Mouse (Mus musculus) gastrocnemius, postnatal 36 days (tissue): ENCODE measurements around the gene Rpa3. TPM values are rescaled to one million over a fixed set of nuclear protein-coding genes. Genes with fewer than 3 reads are reported as not detected.

Source experiments
- DNase-seq, 2 experiments: peaks; one replicate each; pipeline ENCODE4 v3.0.0; 2022
- intact Hi-C: fragments of 180-260 bp; cut with DNase I; formaldehyde crosslinking; loops from one replicate; pipeline ENCODE4 v1.15.1; 2025
- long read RNA-seq, 2 experiments: library from polyadenylated mRNA; stranded (forward); transcript quantifications; one replicate each; pipeline ENCODE4 v2.0.0; 2021
- total RNA-seq, 2 experiments: library from RNA; stranded (reverse); gene quantifications; 2 replicates each; pipeline ENCODE4 v1.2.3; 2021

Gene Rpa3
- total RNA-seq, result 1 to 10 TPM; 7.1 to 10.0 TPM
- long read RNA-seq, experiment 1, transcript Rpa3-201 (4 exons, 670 nt), result major isoform, 25 of 26 reads
- long read RNA-seq, experiment 1, partial matches to known transcripts, result 0 of 26 reads
- long read RNA-seq, experiment 1, other reads (novel, unspliced or antisense), result 0 of 26 reads
- long read RNA-seq, experiment 2, transcript Rpa3-201 (4 exons, 670 nt), result major isoform, 35 of 39 reads
- long read RNA-seq, experiment 2, partial matches to known transcripts, result 1 of 39 reads
- long read RNA-seq, experiment 2, other reads (novel, unspliced or antisense), result 3 of 39 reads

DNA sequence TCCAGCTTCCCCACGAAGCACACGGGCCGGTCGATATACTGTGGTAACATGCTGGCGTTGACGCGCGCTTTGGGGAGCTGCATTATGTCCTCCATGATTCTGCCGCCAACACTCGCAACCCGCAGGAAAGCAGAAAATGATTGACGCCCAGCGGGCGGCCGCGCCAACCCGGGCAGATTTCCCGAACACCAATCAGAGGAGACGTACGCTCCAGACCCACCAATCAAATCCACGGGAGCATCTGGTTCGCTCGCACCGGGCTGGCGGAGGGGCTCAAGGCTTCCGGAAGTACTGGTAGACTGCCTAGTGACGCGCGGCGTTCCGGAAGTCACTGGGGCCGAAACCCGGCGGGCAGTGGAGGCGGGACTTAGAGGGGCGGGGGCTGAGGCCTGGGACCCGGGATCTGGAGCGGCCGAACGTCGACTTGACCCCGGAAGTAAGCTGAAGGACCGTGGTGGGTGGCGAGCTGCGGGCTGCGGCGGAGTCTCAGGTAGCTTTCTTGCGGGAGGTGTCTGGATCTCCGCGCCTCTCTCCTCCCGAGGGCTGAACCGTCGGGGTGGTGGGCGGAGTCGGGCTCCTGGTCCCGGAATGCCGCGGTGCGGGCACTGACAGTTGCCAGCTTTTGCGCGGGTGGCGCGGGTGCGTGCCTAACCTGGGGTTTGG, at the start of gene Rpa3, which contains the start of the genes Umad1 and Gm45062:
Gene Rpa3 (minus strand): TSS at position 170 of the 663 bp plus-strand sequence.
Gene Umad1 (plus strand): TSS at position 285 of the 663 bp plus-strand sequence.
Gene Gm45062 (plus strand): TSS at position 447 of the 663 bp plus-strand sequence.
- intact Hi-C loops, result loop anchor here (5.0 kb wide), 1 partner anchor 52 kb away; the partner anchor contains the start of gene Mios

DNA sequence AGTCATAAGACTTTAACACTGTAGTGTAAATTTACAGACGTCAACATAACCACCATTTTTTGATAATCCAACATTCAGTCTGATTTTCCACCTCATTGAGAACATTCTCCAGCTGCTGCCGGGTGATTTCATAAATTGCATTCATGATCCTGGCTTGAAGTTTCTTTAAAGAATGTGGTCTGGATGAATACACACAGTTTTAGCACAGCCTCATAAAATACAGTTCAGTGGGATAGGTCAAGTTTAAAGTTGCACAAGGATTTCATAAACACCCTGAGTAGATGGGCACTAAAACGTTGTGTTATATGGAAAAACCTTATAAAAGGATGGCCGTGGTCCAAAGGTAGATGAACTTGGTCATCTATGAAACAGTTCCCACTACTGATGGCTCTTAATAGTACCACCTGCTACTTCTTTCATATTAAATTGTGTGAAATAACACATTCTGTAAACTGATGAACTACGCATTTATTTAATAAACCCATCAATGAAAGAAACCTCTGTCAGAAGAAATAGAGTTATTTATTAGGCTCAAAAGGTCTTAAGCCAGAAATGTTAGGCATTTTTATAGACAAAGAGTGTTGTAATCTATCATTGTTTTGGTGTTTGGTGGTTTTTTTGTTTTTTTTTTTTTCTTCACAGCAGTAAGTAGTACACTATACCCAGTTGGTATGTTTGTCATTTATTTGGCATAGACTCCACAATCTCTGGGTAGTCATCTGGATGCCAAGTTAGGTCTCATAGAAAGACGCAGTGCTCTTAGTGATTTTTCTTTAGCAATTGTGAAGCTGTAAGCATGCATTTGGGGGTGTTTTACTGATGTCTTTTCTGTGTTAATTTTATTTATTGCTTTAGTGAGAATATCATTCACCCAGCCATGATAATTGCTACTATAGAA, 49.2 kb upstream of the Rpa3 start:
- DNase-seq, result no peak
- intact Hi-C loops, result no loop called here

More for the DNA sequence above, at the start of gene Rpa3, which contains the start of the genes Umad1 and Gm45062:
- peak; percentile 93 to 98 for DNase-seq

DNA sequence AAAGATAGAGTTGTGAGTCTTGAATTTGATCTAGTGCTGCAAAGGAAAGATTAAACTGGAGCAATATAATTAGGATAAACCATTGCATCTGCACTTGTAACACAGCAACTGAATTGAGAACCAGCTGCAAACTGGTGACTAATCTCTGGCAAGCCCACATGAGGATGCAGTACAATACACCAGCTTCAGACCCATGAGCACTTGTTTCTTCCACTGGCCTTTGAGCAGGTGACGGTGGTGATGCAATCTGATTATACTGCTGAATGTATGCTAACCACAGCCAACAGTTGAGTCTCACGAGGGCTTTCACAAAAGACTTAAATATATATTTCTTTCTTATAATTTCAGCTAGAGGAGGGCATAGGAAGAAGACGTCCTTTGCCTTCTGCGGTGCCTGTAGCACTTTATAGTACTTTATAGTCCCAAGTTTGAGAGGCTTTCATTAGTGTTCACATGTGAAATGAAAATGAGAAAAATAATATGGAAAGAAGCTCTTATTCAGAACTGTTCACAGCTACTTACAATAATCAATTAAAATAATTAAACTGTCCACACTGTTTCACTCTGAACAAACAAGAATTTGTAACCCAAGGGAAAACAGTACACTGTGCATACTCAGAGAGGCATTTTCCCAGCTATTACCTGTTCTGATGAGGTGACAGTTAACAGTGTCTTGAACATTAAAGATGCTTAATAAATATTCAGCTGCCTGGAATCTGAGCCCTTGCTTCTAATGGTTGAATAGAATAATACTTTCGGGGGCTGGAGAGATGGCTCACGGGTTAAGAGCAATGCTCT, 40.3 kb upstream of the Rpa3 start:
- no peak for DNase-seq
- intact Hi-C loops, result no loop called here

DNA sequence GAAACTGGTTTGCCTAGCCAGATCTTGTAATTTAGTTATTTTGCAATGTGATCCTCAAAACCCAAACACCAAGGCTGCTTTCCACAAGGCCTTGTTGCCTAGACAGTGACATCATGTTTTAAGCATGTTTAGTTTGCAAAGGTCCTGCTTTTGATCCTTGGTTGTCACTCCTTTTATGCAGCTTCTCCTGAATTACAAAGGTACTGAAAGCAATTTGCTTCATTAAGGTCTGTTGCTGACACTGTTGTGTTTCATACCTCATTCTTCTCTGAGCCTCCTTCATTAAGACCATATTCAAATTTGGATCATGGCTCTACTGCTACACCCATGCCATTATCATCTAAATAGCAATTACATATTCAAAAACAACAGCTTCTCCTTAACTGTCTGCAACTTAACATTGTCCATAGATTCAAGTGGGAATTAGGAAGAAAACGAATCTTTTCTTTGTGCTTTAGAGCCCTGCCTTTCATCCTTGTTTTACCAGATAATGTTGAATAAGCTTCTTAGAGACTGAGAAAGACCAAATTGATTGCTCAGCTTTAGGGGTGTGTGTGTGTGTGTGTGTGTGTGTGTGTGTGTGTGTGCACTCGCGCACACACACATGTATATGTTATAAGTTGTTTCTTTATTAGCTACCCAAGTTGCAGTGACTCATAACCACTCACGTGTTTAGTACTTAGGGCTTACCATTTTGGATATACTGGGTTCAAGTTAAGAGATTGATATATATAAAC, 35.2 kb upstream of the Rpa3 start:
- no peak for DNase-seq
- intact Hi-C loops, result loop anchor here (5.0 kb wide), 1 partner anchor 428 kb away; no protein-coding TSS in a partner anchor

DNA sequence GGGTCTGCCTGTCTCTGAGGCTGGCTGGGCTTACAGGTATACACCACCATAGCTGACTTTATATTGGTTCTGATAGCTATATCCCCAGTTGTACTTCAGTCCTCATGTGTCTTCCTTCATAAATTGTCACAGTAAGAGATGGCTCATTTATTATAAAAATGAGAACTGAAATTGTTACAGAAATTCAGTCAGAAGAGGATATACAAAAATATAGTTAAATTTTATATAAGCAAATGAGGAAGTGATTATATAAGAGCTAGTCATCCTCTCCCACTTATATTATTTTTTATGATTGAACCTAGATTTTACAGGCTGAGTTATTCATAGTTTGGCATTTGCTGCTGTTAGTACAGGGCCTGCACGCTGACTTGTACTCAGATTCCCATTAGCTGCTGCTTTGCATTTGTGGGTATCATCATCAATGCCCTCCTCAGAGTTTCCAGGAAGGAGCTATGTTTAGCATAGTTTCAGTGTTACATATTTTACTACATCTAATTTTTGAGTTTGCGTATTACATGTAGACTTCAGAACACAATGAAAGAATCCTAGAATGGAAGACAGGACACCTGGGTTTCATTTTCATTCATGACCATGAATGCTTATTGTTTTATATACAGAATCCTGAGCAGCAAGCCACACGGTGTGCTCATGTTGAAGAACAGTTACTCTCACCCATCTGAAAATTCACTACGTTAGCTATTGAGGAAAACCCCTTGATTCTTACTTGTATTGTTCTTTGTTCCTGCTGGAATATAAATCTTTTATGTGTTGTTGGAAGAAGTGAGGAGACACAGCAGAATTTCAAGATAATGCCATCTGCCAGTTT, 30.0 kb upstream of the Rpa3 start:
- intact Hi-C loops, result no loop called here
- DNase-seq, result no peak

DNA sequence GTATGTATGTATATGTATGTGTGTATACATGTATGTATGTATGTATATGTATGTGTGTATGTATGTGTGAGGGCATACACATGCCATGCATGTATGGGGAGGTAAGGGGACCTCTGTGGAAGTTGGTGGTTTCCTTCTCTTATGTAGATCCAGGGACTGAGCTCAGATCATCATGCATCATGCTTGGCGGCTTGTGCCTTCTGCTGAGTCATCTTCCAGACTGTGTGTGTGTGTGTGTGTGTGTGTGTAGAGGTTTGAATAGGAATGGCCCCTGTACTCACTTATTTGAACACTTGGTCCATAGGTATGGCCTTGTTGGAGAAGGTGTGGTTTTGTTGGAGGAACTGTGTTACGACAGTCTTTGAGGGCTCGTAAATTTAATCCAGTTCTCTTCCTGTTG, 27.2 kb upstream of the Rpa3 start:
- DNase-seq, result no peak
- intact Hi-C loops, result no loop called here

DNA sequence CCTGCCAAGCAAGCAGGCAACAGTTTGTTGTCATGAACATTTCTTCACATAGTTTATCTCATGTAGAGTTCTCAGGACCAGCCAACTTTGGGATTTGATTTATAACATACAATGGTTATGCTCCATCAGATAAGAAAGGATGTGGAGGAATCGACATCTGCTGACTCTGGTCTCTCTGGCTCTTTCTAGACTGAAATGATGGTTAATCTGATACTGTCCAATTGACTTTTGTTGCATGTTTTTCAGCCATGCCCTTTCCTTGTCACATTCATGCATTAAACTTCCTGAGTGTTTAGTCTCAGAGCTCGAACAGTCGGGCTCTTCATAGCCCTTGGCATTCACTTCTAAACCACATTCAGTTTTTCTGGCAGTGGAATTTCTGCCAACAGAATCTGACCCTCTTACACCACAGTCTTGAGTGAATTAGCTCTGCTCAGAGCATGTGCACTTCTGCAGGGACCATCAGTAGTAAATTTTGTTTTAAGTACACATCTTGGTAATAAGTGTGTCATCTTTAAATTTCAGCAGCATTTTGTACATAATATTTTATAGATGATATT, 26.5 kb upstream of the Rpa3 start:
- intact Hi-C loops, result no loop called here
- DNase-seq, result no peak

DNA sequence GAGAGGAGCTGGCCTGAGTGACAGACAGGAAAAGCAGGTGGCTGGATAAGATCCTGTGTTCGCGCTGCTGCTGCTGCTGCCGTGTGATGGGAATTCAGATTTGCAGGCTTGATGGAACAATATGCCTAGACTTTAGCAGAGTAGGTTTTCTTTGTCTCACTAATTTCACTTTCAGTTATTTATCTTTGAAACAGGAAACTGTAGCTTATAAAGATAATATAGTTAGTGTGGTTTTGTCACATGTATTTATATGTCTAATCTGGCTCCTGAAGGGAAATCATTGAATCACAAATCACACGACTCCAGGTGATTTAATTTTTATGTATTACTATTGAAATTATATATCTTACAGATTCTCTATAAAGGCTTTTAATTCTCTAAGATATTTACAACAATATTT, 24.3 kb upstream of the Rpa3 start:
- intact Hi-C loops, result no loop called here
- DNase-seq, result no peak

DNA sequence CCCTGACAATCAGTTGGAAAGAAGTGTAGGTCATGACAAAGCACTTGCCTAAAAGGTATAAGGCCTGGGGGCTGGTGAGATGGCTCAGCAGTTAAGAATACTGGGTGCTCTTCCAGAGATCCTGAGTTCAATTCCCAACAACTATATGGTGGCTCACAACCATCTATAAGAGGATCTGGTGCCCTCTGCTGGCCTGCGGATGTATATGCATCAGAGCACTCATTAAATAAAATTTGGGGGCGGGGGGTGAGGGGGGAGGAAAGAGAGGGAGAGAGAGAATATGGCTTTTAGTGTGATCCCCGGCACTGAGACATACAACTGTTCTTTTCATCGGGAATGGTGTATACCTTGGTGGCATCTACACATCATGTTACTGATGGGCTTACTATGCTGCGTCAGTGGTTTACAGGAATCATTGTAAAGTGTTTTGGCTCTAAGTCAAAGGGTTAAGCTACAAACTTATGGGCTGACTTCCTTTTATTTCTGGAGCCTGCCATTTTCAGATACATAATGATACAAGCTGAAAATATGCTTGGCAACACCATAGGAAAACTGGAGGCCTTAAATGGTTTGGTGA, 19.5 kb upstream of the Rpa3 start:
- DNase-seq, result no peak
- intact Hi-C loops, result loop anchor here (10.0 kb wide), 1 partner anchor 226 kb away; the partner anchor contains the start of gene Glcci1

DNA sequence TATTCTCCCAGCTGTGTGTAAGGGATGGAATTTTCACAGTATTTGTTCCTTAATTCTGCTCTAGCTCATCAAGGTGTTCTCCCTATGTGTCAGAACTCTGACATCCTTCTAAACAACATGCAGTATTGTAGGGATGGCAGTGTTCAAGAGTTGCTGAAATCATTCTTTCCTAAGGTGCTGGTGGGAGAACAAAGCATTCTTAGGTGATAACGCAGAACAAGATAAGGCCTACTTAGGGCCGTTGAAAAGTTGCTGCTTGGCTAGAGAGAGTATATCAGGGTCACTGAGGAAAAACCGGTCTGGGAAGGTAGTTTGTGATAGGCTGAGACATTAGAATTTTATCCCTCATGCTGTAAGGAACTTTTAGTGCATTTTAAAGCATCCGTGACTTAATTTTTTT, 17.5 kb upstream of the Rpa3 start:
- no peak for DNase-seq
- intact Hi-C loops, result loop anchor here (10.0 kb wide), 1 partner anchor 228 kb away; the partner anchor contains the start of gene Glcci1

DNA sequence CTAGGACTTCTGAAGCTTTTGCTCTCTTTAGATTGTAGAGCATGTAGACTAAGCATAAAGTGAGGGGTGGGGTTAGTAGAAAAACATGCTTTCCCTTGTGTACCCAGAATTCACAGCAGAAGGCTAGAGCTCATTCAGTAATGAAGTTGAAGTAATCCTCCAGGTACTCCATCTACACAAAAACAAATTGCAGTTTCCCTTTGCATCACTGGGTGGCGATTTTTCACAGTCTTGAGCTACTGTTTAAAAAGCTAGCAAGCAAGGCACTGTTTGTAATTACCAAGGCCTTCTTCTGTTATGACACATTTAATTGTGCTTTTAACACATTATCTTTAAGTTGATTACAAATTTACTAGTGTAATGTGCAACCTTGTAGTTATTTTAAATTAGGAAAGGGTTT, 16.1 kb upstream of the Rpa3 start:
- intact Hi-C loops, result loop anchor here (10.0 kb wide), 1 partner anchor 230 kb away; the partner anchor contains the start of gene Glcci1
- DNase-seq, result peak in 1 of 2 experiments; percentile 43

DNA sequence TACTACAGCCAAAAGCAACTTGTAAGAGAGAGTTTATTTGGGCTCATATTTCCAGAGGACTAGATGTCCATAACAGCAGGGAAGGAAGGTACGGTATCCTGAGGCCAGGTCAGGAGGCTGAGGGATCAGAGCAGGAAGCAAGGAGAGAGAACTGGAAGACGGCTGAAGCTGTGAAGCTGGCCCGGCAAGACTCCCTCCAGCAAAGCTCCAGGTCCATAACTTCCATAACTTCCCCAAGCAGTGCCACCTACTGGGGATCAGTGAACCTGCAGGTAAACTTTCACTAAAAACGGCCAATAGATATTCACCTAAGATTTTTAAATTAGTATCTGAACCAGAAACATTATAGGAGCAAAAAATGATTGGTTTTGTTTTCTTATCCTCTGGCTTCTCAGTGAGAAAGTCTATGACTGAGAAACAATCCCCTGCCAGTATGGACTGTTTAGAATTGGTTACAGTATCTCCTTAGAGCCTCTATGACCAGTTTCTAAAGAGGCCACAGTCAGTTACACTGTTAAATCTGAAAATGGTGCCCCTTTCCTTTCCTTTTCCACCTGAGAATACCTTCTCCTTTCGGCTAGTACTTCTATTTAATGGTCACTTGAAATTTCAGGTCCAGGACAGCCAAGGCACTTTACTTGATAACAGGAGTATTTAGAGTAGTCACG, 15.5 kb upstream of the Rpa3 start:
- intact Hi-C loops, result loop anchor here (5.0 to 10.0 kb wide), 2 partner anchors 230 to 463 kb away; partner anchors contain the start of gene Glcci1
- peak; percentile 17 for DNase-seq

DNA sequence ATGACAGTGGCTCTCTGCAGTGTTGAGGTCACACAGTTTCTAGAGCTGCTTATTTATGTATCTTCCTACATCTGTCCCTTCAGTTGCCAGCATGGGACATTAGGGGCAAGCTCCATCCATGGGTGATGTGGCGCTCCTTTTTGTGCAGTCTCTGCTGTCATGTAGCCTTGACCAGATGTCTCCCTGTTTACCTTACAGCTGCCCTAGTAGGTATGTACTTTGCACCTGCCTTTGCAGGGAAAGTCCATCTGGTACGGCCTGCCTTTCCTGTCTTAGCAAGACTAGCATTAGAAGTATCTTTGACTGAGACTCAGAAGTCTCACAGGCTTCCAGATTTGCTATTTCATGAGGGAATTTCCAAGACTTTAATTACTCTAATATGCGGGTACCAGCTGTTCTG, 12.1 kb upstream of the Rpa3 start:
- intact Hi-C loops, result loop anchor here (5.0 to 10.0 kb wide), 2 partner anchors 234 to 466 kb away; partner anchors contain the start of gene Glcci1
- DNase-seq, result no peak

DNA sequence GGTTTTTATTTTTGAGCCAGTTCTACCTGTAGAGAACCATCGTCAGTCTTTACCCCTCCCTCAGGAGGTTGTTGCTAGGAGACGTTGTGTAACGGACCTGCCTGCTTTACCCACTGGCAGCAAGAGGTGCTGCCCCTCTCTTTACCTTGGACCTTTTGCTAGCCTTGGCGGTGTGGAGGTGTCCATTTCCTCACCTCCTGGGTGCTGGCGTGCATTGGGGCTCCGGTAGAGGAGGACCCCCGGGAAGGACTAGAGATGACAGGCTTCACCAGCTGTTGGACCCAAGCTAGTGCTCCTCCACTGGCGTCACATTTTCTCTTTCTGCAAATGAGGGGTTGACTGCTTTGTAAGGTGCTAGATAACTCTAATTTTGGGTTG, 683 bp upstream of the Rpa3 start:
- intact Hi-C loops, result loop anchor here (5.0 kb wide), 1 partner anchor 52 kb away; the partner anchor contains the start of gene Mios
- DNase-seq, result peak in 1 of 2 experiments; percentile 4

DNA sequence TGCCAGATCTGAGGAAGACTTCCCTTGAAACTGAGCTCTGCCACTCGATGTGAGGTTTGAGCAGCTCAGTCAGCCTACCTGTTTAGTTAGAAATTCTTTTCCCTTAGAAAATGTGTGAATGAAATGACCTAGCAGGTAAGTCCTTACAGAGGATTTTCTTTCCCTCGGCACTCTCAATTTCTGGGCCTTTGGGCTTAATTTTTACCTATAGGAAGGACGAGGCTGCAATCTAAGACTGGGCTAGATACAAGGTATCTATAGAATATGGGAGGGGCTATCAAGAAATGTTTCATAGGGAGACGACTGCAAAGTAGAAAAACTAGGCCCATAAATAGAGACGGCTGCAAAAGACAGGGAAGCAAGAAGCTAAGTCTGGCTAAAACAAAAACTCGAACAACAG, 657 bp downstream of the Rpa3 start:
- DNase-seq, result no peak
- intact Hi-C loops, result loop anchor here (5.0 kb wide), 1 partner anchor 51 kb away; the partner anchor contains the start of gene Mios

DNA sequence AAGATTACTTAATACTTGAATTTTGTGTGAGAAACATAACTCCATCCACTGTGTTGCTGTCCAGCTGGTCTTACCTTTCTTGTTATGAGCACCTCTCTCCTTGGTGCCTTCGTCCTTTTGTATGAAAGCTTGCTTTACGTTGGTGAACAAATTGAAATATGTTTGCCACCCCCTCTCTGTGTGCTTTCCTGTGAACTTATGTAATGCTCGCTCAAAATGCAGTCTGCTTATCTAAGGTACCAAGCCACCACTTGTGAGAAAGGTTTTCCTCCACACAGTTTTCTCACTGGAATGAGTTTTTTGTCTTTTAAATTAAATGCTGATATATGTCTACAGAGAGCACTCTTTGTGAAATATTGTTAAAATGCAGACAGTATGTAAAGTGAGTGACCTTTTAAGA, 30.4 kb downstream of the Rpa3 start:
- no peak for DNase-seq
- intact Hi-C loops, result no loop called here

DNA sequence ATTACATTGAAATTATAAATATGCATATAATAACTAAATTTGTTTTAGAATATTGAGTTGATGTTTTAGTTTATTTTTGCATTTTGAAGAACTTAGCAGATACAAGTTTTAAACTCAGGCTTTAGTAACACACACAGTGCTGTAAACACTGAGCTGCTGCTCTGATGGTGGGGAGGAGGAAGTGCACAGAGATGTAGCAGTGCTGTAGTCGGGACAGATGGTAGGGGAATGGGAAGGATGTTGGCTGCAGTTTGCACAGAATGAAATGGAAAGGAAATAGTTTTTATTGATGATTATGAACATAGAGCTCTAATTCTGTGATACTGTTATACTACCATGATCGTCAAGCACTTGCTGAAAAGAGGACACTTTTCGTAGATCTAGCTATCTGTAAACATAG, 31.9 kb downstream of the Rpa3 start:
- no peak for DNase-seq
- intact Hi-C loops, result no loop called here
